Mouse (Mus musculus) spleen, embryonic (tissue): ENCODE measurements around the gene Vps11.

Experiments used
- CTCF ChIA-PET: fragments of 350-600 bp; sonication (Branson Sonifier 250); formaldehyde crosslinking; loops from one replicate; lab custom pipeline; 2022; lab: Charles Lee

Vps11 gene

DNA sequence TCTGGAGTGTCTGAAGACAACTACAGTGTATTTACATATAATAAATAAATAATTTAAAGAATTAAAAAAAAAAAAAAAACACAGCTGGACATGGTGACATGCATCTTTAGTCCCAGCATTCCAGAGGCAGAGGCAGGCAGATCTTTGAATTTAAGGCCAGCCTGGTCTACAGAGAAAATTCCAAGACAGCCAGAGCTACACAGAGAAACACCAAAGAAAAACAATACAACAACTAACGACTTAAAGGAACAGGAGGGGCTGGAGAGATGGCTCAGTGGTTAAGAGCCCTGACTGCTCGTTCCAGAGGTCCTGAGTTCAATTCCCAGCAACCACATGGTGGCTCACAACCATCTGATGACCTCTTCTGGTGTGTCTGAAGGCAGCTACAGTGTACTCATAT, 15.9 kb upstream of the Vps11 start:
- CTCF ChIA-PET = interaction anchor here (0.6 to 0.7 kb wide), 2 partner anchors 44 to 223 kb away, joined by 6 to 7 read pairs; no protein-coding TSS in a partner anchor

- CTCF ChIA-PET = no interaction called here
These were observed 14.7 kb upstream of the Vps11 start for GRCm38 (mm10) chr9:44376141-44376540.

DNA sequence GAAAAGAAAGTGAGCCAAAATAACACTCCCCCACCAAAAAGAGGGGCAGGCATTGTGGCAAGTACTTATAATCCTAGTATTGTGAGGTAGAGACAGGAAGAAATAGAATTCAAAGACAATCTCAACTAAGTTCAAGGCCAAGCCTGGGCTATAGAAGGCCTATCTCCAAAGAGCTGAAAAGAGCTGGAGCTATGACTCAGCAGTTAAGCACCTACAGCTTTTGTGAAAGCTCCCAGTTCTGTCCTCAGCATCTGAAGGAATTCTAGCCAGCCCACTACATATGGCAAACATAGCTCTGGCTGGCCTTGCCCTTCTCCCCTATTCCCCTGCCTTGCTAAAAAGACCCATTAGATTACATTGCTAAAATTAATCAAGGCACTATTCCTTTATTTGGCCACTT, 11.9 kb upstream of the Vps11 start:
- CTCF ChIA-PET = no interaction called here

DNA sequence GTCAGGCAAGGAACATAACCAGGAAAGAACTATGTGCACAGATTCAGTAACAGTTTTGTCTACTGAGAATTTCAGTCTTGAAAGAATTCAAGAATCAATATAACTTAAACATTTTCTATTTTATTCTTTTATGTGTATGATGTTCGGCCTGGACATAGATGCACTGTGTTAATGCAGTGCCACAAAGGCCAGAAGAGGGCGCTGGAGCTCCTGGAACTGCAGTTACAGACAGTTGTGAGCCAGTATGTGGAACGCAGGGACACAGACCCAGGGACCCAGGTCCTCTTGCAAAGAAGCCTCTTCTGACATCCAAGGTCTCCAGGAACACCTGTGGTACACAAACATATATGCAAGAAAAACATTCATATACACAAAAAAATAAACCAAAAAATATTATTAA, 3.0 kb upstream of the Vps11 start:
- CTCF ChIA-PET = no interaction called here

DNA sequence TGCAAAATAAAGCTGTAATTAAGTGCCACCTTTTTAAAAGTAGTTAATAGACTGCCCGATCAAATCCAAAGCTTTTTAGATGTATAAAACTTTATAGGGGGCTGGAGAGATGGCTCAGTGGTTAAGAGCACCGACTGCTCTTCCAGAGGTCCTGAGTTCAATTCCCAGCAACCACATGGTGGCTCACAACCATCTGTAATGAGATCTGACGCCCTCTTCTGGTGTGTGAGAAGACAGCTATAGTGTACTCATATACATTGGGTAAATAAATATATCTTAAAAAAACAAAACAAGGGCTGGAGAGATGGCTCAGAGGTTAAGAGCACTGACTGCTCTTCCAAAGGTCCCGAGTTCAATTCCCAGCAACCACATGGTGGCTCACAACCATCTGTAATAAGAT, 461 bp upstream of the Vps11 start:
- CTCF ChIA-PET = interaction anchor here (0.7 to 1.6 kb wide), 4 partner anchors 18 to 295 kb away, joined by 3 to 4 read pairs (median 4); no protein-coding TSS in a partner anchor

- CTCF ChIA-PET = no interaction called here
These were observed 4.3 kb downstream of the Vps11 start for GRCm38 (mm10) chr9:44357207-44357606.

GRCm38 (mm10) chr9:44353142-44353541, 8.3 kb downstream of the Vps11 start:
- CTCF ChIA-PET = interaction anchor here (0.6 kb wide), 1 partner anchor 424 kb away, joined by 7 read pairs; no protein-coding TSS in a partner anchor

- CTCF ChIA-PET = no interaction called here
These were observed 9.1 kb downstream of the Vps11 start for GRCm38 (mm10) chr9:44352337-44352736.

- CTCF ChIA-PET = interaction anchor here (0.7 to 0.8 kb wide), 2 partner anchors 83 to 228 kb away, joined by 3 to 5 read pairs; partner anchors contain the start of gene Nlrx1
These were observed 10.1 kb downstream of the Vps11 start for GRCm38 (mm10) chr9:44351396-44351795.

GRCm38 (mm10) chr9:44348546-44348945, 12.9 kb downstream of the Vps11 start:
- CTCF ChIA-PET = interaction anchor here (0.7 to 0.8 kb wide), 2 partner anchors 28 to 361 kb away, joined by 3 read pairs; no protein-coding TSS in a partner anchor

DNA sequence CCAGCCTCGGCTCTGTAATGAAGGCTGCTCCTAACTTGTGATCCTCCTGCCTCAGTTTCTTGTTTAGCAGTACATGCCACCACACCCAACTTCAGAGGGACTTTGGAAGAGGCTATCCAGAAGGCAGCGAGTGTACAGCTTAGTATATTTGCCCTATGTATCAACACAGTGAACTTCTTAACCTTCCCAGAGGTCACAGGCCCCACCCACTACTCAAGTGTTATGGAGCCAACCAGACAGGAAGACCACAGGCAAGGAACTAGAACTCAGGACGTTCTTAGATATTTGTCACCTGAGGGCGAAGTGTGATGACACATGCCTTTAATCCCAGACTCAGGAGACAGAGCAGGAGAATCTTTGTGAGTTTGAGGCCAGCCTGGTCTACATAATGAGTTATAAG, 13.8 kb downstream of the Vps11 start:
- CTCF ChIA-PET = interaction anchor here (0.8 to 1.1 kb wide), 2 partner anchors 21 to 27 kb away, joined by 3 read pairs; no protein-coding TSS in a partner anchor

- CTCF ChIA-PET = interaction anchor here (1.1 kb wide), 1 partner anchor 20 kb away, joined by 3 read pairs; no protein-coding TSS in a partner anchor
These were observed 14.3 kb downstream of the Vps11 start for GRCm38 (mm10) chr9:44347166-44347565.

GRCm38 (mm10) chr9:44345570-44346433, 15.7 kb downstream of the Vps11 start:
- CTCF ChIA-PET = no interaction called here

- CTCF ChIA-PET = interaction anchor here (0.5 to 0.6 kb wide), 2 partner anchors 169 to 324 kb away, joined by 3 read pairs; no protein-coding TSS in a partner anchor
These were observed 17.6 kb downstream of the Vps11 start, which contains the start of gene Hmbs for GRCm38 (mm10) chr9:44343781-44344421. Hmbs (minus strand) TSS chr9:44344228.

GRCm38 (mm10) chr9:44343290-44343689, 18.2 kb downstream of the Vps11 start:
- CTCF ChIA-PET = no interaction called here

DNA sequence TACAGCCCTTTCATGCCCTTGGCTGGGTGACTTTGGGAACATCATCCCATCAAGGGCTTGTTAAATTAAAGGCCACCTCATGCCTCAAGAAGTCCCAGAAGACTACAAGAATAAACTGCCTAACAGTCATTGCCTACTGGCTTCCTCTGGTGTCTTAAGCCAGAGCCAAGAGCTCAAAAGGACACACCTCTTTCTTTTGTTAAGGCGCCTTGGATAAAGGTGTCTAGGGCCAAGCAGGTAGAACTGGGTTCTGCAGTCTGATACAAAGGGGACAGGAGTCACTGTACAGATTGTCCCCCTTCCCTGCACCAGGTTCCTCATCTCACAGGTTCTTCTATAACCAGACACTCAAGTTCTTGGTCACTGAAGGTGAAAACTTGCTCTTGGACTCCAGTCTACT, 18.9 kb downstream of the Vps11 start:
- CTCF ChIA-PET = no interaction called here

DNA sequence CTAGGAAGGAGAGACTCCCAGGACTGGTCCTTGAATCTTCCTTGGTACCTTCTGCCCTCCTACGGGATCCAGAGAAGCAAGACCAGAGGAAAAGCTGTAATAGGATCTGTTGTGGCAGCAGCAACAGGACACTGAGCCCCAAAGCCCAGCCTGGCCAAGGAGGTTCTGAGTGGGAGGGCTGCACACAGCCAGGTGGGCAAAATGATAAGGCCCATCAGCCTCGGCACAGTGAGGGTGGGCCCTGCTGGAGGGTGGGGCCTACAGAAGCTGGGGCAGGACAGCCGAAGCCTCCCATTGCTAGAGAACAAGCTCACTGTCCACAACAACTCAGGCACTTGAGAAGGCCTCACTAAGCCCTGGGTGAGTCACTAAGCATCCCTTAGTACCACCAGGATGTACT, 19.3 kb downstream of the Vps11 start:
- CTCF ChIA-PET = no interaction called here

DNA sequence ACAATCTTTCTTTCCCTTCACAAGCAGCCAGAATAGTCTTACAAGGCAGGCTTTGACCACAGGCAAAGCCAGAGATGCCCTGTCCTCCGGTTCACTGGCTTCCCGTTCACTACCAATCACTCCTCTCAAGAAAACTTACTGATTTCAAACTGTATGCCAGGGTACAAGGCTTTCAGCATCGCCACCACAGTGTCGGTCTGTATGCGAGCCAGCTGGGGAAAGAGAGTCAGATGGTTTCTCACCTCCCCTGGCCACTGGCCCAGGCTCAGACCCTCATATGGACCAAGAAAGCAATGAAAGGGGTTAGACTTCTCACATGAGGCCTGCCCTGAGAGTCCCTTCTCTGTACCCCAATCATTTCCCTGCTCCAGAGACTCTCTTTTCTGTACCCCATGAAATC, 20.0 kb downstream of the Vps11 start:
- CTCF ChIA-PET = no interaction called here

DNA sequence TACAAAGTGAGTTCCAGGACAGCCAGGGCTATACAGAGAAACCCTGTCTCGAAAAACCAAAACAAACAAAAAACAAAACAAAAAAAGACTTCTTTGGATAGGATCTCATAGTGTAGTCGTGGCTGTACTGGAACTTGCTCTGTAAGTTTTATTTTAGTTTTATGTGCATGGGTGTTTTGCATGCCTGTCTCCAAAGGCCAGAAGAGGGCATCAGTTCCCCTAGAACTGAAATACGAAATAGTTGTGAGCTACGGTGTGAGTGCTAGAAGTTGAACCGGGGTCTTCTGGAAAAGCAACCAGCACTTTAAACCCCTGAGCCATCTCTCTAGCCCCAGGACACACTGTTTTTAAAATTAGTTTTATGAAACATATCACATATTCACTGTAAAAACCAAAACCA, 22.9 kb downstream of the Vps11 start:
- CTCF ChIA-PET = interaction anchor here (0.6 kb wide), 2 partner anchors 47 to 320 kb away, joined by 4 read pairs; no protein-coding TSS in a partner anchor

DNA sequence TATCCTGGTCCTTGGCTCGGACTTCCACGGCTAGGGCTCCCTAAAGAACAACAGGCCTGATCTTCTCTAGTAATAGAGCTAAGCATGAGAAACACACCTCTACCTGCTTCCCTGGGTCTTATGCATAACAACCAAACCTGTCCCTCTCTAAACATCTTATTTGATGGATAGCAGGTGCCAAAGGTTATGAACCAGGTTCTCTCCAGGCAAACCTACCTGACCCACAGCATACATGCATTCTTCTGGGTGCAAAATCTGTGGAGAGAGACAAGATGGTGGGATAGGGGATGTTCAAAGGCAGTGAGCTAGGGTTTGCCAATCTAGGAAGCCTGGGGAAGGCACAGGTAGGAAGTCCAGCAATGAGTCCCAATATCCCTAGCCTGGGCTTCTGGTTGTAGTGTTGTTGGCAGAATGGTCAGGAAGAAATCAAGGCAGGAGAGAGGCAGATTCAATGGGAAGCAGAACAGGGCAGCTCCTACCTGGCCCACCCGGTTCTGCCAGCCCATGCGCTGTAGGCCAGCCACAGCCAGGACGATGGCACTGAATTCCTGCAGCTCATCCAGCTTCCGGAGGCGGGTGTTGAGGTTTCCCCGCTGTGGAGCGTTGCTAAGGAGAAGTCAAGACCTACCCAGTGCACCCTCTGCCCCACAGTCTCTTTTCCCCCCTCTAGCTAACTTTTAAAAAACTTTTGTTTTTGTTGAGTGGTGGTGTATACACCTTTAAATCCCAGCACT, 23.9 kb downstream of the Vps11 start:
- CTCF ChIA-PET = no interaction called here

DNA sequence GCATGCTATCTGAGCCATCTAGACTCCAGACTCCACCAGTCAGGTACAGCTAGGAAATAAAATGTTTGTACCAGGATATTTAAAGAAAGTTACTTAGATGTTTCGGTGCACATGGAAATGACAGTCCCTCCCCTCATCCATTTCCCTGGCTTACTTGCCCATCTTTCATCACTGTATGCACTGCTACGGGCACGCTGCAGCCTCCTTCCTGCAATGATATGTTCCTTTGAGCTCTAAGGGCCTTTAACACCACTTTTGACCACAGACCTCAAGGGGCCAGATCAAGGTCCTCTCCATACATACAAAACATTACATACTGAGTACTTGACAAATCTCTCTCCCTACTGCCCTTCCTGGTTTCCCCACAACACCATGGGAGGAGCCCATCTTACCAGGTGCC, 24.5 kb downstream of the Vps11 start:
- CTCF ChIA-PET = no interaction called here
